Mouse (Mus musculus) telencephalon, adult 2 months (tissue): Measurements from ENCODE around the gene Calm5.
A peak's percentile ranks its signal among the peaks of the same experiment; 100 is the strongest.
"Not testable (repeated sequence)": the region's sequence is repeated elsewhere in the genome, so short reads cannot be mapped to it uniquely, and the experiment has no call there.

Experiments used
- DNase-seq: peaks from one replicate; pipeline ENCODE4 v3.0.0-alpha.2; 2011; ENCODE audit warnings: low read depth, low spot score

Calm5 gene

GRCm38 (mm10) chr13:3853648-3854333 lies at the start of gene Calm5:
Gene Calm5, plus strand, starts transcription at chr13:3854173.
- DNase-seq: not testable (repeated sequence)

- DNase-seq: no peak
Measured at GRCm38 (mm10) chr13:3804186-3804585, 49.8 kb upstream of the Calm5 start, which contains the start of gene Calml3. Gene Calml3, minus strand, starts transcription at chr13:3804316.

DNA sequence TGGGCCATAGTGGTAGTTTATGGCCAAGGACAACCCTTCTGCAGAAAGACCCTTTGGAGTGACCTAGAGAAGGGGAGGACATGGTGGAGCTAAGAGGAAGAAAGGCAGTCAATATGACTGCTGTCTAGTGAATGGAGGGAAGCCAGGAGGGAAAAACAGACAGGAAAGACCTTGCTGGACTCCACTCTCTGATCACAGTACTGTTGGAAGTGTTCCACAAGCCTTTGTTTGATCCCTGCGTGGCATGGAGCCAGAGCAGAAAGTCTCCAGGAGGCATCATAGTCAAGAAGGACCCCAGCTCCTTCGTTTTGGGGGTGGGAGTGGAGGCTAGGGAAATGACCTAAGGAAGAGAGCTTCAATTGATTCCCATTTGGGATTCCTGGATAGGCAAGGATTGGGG lies 48.8 kb upstream of the Calm5 start:
- DNase-seq: no peak

- DNase-seq: no peak
Measured at GRCm38 (mm10) chr13:3805638-3806037, 48.3 kb upstream of the Calm5 start.

- no peak for DNase-seq
Measured at GRCm38 (mm10) chr13:3807131-3807827, 46.7 kb upstream of the Calm5 start.

- DNase-seq: no peak
Measured at GRCm38 (mm10) chr13:3818012-3818739, 35.8 kb upstream of the Calm5 start.

DNA sequence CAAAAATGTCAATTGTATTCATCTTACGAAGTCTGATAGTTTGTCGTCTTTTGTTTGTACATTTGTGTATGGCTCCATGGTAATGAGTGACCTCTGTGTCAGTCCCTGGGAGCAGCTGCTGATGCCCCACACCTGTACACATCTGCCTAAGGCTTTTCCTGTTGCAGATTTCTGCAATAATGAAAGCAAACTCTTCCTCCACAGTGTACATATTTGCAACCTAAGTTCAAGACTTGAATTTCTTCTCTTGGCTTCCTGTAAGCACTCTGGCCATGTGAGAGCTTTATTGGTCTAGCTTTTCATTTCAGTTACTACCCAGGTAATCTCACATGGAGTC lies 35.3 kb upstream of the Calm5 start:
- DNase-seq: no peak

DNA sequence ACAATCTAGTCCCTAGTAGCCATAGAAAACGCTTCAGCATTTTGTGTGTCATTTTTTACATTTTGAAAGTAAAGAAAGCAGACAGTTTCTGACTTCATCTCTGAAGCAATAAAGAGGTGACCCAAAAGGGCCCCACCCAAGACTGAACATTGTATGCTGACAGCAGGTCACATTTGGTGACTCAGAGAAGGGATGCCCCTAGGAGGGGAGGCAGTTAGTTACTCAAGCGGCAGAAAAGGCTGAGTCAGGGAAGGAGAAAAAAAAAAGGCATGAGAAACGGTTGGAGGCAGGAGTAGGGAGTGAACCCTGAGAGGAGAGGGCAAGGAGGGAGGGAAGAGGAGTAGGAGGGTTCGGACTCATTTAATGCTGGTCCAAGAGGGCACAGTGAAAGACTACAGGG lies 31.9 kb upstream of the Calm5 start:
- DNase-seq: no peak

- DNase-seq: no peak
Measured at GRCm38 (mm10) chr13:3825726-3826125, 28.2 kb upstream of the Calm5 start.

DNA sequence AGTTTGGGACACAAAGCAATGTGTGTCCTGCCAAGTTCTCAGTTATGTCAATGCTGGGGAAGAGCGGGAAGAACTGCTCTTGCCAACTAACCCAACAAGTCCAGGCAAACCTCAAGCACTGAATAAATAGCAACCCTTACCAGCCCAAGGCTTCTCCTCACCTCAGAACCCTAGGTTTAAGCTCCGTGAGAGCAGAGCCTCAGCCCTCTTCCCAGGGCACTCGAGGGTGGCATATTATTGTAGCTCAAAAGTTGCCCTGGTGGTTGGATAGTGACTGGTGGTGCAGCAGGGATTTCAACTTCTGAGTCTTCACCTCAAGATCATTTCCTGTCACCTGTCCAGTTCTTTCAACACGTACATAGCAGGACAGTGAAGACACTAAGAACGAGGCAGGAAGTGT lies 22.4 kb upstream of the Calm5 start:
- no peak for DNase-seq

DNA sequence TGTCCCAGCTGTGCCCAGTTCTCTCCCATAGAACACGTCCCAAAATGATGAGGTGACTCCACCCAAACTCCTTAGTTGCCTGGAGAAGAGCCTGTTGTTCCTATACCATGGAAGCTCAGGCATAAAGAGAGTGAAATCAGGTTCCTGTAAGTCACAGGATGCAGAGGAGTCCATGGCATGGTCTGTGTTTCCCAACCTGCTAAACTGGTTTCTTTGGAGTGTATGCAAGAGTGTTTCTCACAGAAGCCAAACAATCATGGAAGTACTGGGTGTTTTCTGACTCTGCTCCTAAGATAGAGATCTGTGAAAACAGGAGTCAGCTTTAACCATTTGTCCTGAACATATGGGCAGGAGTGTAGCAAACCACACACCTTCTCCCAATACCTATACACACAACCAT lies 22.0 kb upstream of the Calm5 start:
- DNase-seq: no peak

GRCm38 (mm10) chr13:3832450-3832849 lies 21.5 kb upstream of the Calm5 start:
- no peak for DNase-seq

GRCm38 (mm10) chr13:3833644-3834043 lies 20.3 kb upstream of the Calm5 start:
- not testable (repeated sequence) for DNase-seq

DNA sequence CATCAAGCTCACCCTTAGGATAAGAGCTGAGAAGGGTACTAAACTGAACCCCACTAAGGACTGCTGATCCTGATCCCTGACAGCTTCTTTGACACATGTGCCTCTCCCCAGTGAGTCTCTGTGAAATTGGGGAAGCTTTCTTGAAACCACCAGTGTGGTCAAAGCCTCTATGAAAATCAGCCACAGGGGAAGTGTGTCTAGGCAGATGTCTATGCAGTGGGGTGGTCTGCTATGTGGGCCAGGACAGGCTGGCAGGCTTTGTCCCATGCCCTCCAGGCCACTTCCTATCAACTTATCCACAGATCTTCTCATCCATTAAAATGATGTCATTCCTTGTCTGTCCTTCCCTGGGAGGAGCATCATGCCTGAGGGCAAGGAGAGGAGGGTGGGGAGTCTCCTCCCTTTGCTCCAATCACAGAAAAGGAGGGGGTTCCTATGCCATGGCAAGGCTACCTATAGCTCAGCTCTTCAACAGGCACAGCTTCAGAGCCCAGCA lies 16.6 kb upstream of the Calm5 start, which contains the start of gene Calm4:
Calm4 (plus strand) TSS at position 446 of the 496 bp plus-strand sequence.
- DNase-seq: not testable (repeated sequence)

DNA sequence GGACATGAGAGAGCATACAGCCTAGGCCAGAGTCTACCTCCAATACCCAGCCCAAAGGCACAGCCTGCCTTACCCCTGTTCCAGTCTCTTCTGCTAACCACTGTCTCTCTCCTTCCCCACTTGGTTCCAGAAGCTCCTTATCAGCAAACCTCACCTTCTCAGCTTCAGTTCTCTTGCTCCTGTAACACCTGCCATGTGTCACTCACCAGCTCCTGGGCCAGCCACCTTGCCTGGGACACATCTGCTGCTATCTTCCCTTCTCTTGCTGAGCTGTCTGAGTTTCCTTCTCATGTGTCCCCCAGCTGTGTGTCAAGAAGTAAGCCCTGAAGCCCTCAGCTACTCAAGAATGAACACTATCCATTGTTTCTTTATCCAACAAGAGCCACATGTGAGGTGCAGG lies 13.3 kb upstream of the Calm5 start:
- DNase-seq: not testable (repeated sequence)

GRCm38 (mm10) chr13:3850330-3850729 lies 3.6 kb upstream of the Calm5 start:
- no peak for DNase-seq

DNA sequence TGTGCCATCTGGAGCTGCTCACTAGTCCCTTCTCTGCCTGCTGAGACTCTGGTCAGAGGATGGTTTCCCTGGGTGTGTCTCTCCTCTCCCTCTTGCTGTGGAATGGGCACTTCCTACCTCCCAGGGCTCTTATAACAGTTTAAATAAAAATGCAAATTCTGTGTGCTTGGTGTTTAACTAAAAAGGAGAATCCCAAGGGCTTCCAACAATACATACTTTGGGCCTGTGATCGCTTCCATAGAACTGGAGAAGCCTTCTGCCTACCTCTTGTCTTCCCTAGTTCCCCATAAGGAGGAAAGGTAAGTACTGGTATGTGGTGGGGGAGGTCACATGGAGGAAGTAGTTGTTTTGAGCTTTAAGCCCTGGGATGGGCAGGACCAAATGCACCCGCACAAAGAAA lies 883 bp downstream of the Calm5 start:
- DNase-seq: no peak

DNA sequence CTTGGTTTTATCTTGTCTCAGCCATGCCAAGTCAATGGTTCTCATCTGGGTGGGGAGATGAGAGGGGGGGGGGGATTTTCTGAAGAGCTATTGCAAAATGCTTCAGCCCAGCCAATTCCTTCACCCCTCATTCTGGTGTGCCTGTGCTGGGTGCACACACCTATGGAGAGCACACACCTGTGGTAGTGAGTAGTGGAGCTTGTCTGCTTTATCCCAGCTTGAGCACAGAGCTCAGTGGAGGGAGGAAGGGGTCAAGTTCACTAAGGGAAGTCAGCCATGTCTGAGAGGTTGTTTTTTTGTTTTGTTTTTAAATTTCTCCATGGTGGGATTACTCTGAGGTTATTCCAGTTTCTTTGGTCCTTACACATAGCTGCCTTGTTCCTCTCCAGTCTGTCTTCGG lies 2.3 kb downstream of the Calm5 start:
- no peak for DNase-seq

GRCm38 (mm10) chr13:3861251-3861650 lies 7.3 kb downstream of the Calm5 start:
- DNase-seq: no peak

- DNase-seq: no peak
Measured at GRCm38 (mm10) chr13:3862325-3862724, 8.4 kb downstream of the Calm5 start.

- peak; percentile 32 for DNase-seq
Measured at GRCm38 (mm10) chr13:3862922-3863580, 9.1 kb downstream of the Calm5 start.
